Mouse (Mus musculus) layer of hippocampus, postnatal 25 days (tissue): Measurements from ENCODE around the gene Krt77. TPM values are rescaled to one million over a fixed set of nuclear protein-coding genes. Genes with fewer than 3 reads are reported as not detected.

ENCODE experiments used
- DNase-seq, 2 experiments: peaks; one replicate each; pipeline ENCODE4 v3.0.0; 2022; ENCODE audit warnings: mixed read lengths in 2 of 2, low spot score in 1 of 2; ENCODE audit errors: extremely low spot score in 1 of 2
- microRNA-seq, 2 experiments: library from miRNA; unstranded; fragments of <30 nt; microRNA quantifications; one replicate each; pipeline ENCODE4 v1.2.0; 2021
- total RNA-seq, 2 experiments: library from RNA; stranded (reverse); gene quantifications; 2 replicates each; pipeline ENCODE4 v1.2.3; 2021

Gene Krt77
- total RNA-seq, 2 experiments from 2014 or later: 9.4 to 11.3 TPM

GRCm38 (mm10) chr15:101834784-101835328, 34.6 kb downstream of the Krt77 start:
- DNase-seq: no peak

GRCm38 (mm10) chr15:101833131-101833530, 36.4 kb downstream of the Krt77 start:
- DNase-seq: no peak

- DNase-seq: no peak
These were observed 40.1 kb downstream of the Krt77 start for GRCm38 (mm10) chr15:101829441-101829840.

- no peak for DNase-seq
These were observed 47.7 kb downstream of the Krt77 start for GRCm38 (mm10) chr15:101821786-101822185.

GRCm38 (mm10) chr15:101817875-101818274, 51.6 kb downstream of the Krt77 start, which contains the start of gene Krt2:
Gene Krt2 (minus strand): TSS chr15:101818169.
- DNase-seq: peak in 1 of 2 experiments; percentile 16

Small RNA genes lying within 50 kb of the gene (microRNA-seq; reads per million reads assigned to microRNA genes)
- 0 reads per million in 2 experiments for gene Gm44356

Other genes with a start within 250 kb of the Krt77 start
- gene Gm5414, start 241.5 kb downstream of the Krt77 start, total RNA-seq: not detected
- not detected for gene Gm5478, start 222.3 kb downstream of the Krt77 start, total RNA-seq
- gene Krt6b, start 189.4 kb downstream of the Krt77 start, total RNA-seq: not detected
- gene Krt6a, start 175.4 kb downstream of the Krt77 start, total RNA-seq: not detected
- under 1 TPM; 0.33 to 0.52 TPM for gene Krt5, start 156.8 kb downstream of the Krt77 start, total RNA-seq
- gene Krt71, start 126.6 kb downstream of the Krt77 start, total RNA-seq: not detected
- gene Krt72, start 83.2 kb downstream of the Krt77 start, total RNA-seq: not detected
- 1 to 10 TPM; 7.3 to 9.0 TPM for gene Krt73, start 67.4 kb downstream of the Krt77 start, total RNA-seq
- gene Krt2, start 51.5 kb downstream of the Krt77 start, total RNA-seq: 1 to 10 TPM; 5.2 to 5.4 TPM
- gene Krt1, start 18.9 kb downstream of the Krt77 start, total RNA-seq: 1 to 10 TPM; 3.5 to 4.1 TPM
- not detected for gene Krt76, start 23.2 kb upstream of the Krt77 start, total RNA-seq
- not detected for gene Krt4, start 55.0 kb upstream of the Krt77 start, total RNA-seq
- under 1 TPM; 0.28 to 0.32 TPM for gene Krt79, start 70.6 kb upstream of the Krt77 start, total RNA-seq
- not detected for gene Krt78, start 84.6 kb upstream of the Krt77 start, total RNA-seq
- gene Krt8, start 134.8 kb upstream of the Krt77 start, total RNA-seq: under 1 TPM in 1 of 2 experiments, not detected in 1; 0.19 TPM
- under 1 TPM; 0.17 to 0.26 TPM for gene Krt18, start 158.5 kb upstream of the Krt77 start, total RNA-seq
- 100 to 1,000 TPM; 182 to 188 TPM for gene Eif4b, start 204.1 kb upstream of the Krt77 start, total RNA-seq
- gene Tns2, start 230.7 kb upstream of the Krt77 start, total RNA-seq: 10 to 100 TPM; 13.3 to 15.0 TPM